Mouse (Mus musculus) embryo, embryonic 11.5 days (tissue): ENCODE measurements around the gene Gm13420.

ENCODE experiments used
- DNase-seq: peaks from one replicate; pipeline ENCODE4 v3.0.0-alpha.2; 2012; ENCODE audit warnings: low read depth, low spot score

The Gm13420 gene

GRCm38 (mm10) chr2:29702189-29702588 is 49.3 kb downstream of the Gm13420 start:
- no peak for DNase-seq

GRCm38 (mm10) chr2:29701393-29701792 is 50.1 kb downstream of the Gm13420 start:
- no peak for DNase-seq

DNA sequence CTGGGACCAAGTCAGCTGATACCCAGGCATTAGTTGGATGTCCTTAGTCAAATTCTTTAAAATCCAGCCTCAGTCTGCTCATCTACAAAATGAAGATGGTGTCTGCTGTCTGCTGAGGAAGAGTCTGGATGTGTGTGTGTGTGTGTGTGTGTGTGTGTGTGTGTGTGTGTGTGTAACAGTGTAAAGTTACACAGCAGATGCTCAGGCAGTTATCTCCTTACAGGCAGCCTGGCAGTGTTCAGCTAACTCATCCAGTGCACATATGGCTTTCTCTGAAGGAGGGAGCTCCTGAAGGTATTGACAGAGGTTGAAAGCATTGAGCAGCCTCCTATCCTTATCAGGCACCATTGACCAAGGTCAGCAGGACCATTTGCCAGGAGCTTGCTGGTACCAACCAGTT is 50.6 kb downstream of the Gm13420 start:
- no peak for DNase-seq

GRCm38 (mm10) chr2:29698421-29699290 is 52.8 kb downstream of the Gm13420 start:
- DNase-seq, result no peak

DNA sequence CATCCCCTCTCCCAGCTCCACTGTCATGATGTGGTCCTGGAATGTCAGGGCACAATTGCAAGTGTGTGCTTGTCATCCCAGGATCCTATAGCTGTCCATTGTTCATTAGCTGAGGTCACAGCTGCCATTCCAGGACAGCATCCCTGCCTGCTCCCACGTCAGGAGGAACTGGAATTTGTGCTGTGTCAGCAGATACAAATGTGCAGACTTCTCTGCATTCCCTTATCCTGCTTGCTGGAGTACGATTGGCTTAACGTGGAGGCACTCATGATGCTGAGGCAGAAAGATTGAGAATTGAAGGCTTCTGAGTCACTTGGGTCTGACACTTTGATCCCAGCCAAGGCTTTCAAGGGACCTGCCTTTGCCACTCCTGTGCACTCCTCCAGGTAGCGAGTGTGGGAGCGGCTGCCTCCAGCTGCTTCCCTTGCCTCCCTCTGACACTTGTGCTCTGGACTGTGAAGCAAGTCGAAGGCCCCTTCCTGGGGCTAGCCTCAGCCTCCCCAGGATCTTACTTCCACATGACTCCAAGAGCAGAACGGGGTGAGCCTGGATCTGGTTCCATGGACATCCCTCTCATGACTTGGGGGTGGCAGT is 55.2 kb downstream of the Gm13420 start:
- no peak for DNase-seq
